Mouse (Mus musculus): ENCODE results near the gene She.

She gene

GRCm38 (mm10) chr3:89805179-89805578 is 26.0 kb upstream of the She start:
- Histone ChIP-seq H3K27me3 (ENCODE audit: control insufficient read depth, insufficient read depth, low read length, poor library complexity, severe bottlenecking) (no peaks in the 10 kb centered on the region), H3K36me3 (ENCODE audit: control insufficient read depth, insufficient read depth, low read length, poor library complexity, severe bottlenecking) (no peaks in the 10 kb centered on the region)
- DNase-seq (ENCODE audit: low read depth, low spot score) = no peak

DNA sequence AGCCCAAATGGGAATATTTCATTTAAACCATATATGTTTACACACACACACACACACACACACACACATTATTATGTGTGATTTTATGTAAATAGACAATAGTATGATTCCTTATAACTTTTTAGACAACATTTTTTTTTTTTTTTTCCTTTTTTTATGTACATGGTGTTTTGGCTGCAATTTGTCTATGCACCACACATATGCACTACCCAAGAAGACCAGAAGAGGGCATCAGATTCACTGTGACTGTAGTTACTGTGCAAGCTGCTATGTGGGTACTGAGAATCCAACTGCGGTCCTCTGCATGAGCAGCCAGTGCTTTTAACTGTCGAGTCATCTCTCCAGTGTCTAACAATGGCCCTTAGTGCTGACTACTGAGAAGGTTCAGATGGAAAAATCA is 24.4 kb upstream of the She start:
- Histone ChIP-seq H3K27me3 (ENCODE audit: control insufficient read depth, insufficient read depth, low read length, poor library complexity, severe bottlenecking) (no peaks in the 10 kb centered on the region), H3K36me3 (ENCODE audit: control insufficient read depth, insufficient read depth, low read length, poor library complexity, severe bottlenecking) (no peaks in the 10 kb centered on the region)
- peak; percentile 70 for DNase-seq (ENCODE audit: low read depth, low spot score)

DNA sequence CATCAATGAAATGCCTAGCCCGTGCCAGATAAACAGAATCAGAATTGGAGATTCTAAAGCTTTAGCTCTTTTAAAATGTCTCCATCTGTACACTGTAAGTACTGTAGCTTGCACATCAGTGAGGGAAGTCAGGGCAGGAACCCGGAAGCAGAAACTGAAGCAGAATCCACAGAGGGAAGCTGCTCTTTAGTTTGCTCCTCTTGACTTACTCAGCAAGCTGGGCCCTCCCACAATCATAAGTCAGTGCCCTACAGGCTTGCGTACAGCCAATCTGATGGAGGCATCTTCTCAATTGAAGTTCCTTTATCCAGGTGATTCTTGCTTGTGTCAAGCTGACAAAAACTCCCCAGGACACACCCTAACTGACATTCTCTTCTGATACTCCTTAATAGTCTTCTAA is 24.0 kb upstream of the She start:
- Histone ChIP-seq H3K36me3 (ENCODE audit: control insufficient read depth, insufficient read depth, low read length, poor library complexity, severe bottlenecking) (no peaks in the 10 kb centered on the region), H3K27me3 (ENCODE audit: control insufficient read depth, insufficient read depth, low read length, poor library complexity, severe bottlenecking) (no peaks in the 10 kb centered on the region)
- no peak for DNase-seq (ENCODE audit: low read depth, low spot score)

- DNase-seq (ENCODE audit: low read depth, low spot score) = no peak
- H3K36me3 ChIP-seq (ENCODE audit: control insufficient read depth, insufficient read depth, low read length, poor library complexity, severe bottlenecking) = no peaks in the 10 kb centered on the region
- H3K27me3 ChIP-seq (ENCODE audit: control insufficient read depth, insufficient read depth, low read length, poor library complexity, severe bottlenecking) = no peaks in the 10 kb centered on the region
Measured at GRCm38 (mm10) chr3:89807881-89808280, 23.3 kb upstream of the She start.

DNA sequence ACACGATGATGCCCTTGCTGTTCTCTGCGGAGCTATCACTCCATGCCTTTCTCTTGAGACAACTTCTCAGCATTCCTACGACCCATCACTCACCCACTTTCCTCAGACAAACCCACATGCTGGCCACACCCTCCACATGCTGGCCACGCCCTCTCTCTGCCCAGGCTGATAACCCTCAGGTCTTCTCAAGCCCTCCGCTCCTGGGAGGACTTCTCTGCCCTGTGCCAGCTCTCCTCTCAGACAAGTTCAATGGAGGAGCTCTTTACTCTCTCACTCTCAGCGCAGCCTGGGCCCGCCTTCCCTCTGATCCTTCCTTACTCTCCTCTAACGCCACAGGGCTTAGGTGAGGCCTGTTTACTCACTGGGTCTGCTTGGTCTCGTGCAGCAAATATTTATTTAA is 22.5 kb upstream of the She start:
- H3K36me3 ChIP-seq (ENCODE audit: control insufficient read depth, insufficient read depth, low read length, poor library complexity, severe bottlenecking) = no peaks in the 10 kb centered on the region
- DNase-seq (ENCODE audit: low read depth, low spot score) = no peak
- no peaks in the 10 kb centered on the region for H3K27me3 ChIP-seq (ENCODE audit: control insufficient read depth, insufficient read depth, low read length, poor library complexity, severe bottlenecking)

- peak; percentile 46 for DNase-seq (ENCODE audit: low read depth, low spot score)
- Histone ChIP-seq H3K27me3 (ENCODE audit: control insufficient read depth, insufficient read depth, low read length, poor library complexity, severe bottlenecking) (no peaks in the 10 kb centered on the region), H3K36me3 (ENCODE audit: control insufficient read depth, insufficient read depth, low read length, poor library complexity, severe bottlenecking) (no peaks in the 10 kb centered on the region)
Measured at GRCm38 (mm10) chr3:89810841-89811240, 20.3 kb upstream of the She start.

- Histone ChIP-seq H3K36me3 (ENCODE audit: control insufficient read depth, insufficient read depth, low read length, poor library complexity, severe bottlenecking) (no peaks in the 10 kb centered on the region), H3K27me3 (ENCODE audit: control insufficient read depth, insufficient read depth, low read length, poor library complexity, severe bottlenecking) (no peaks in the 10 kb centered on the region)
- DNase-seq (ENCODE audit: low read depth, low spot score) = no peak
Measured at GRCm38 (mm10) chr3:89812166-89812565, 19.0 kb upstream of the She start.

GRCm38 (mm10) chr3:89814051-89814450 is 17.1 kb upstream of the She start:
- Histone ChIP-seq H3K27me3 (ENCODE audit: control insufficient read depth, insufficient read depth, low read length, poor library complexity, severe bottlenecking) (no peaks in the 10 kb centered on the region), H3K36me3 (ENCODE audit: control insufficient read depth, insufficient read depth, low read length, poor library complexity, severe bottlenecking) (no peaks in the 10 kb centered on the region)
- DNase-seq (ENCODE audit: low read depth, low spot score) = no peak

DNA sequence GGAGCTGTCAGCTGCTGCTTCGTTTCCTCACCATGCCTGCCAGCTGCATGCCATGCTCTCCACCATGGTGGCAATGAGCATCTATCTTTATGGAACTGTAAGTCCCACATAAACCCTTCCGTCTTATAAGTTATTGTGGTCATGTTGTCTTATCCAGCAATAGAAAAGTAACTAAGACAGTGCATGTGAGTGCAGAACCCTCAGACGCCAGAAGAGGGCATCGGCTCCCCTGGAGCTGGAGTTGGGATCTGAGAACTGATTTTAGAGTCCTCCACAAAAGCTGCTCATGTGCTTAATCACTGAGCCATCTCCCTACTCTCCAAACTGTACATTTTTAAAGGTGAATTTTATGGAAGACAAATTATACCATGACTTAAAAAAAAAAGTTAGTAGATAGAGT is 14.1 kb upstream of the She start:
- DNase-seq (ENCODE audit: low read depth, low spot score) = peak; percentile 34
- no peaks in the 10 kb centered on the region for H3K36me3 ChIP-seq (ENCODE audit: control insufficient read depth, insufficient read depth, low read length, poor library complexity, severe bottlenecking)
- no peaks in the 10 kb centered on the region for H3K27me3 ChIP-seq (ENCODE audit: control insufficient read depth, insufficient read depth, low read length, poor library complexity, severe bottlenecking)

GRCm38 (mm10) chr3:89818605-89819004 is 12.6 kb upstream of the She start:
- no peak for DNase-seq (ENCODE audit: low read depth, low spot score)
- no peaks in the 10 kb centered on the region for H3K36me3 ChIP-seq (ENCODE audit: control insufficient read depth, insufficient read depth, low read length, poor library complexity, severe bottlenecking)
- H3K27me3 ChIP-seq (ENCODE audit: control insufficient read depth, insufficient read depth, low read length, poor library complexity, severe bottlenecking) = no peaks in the 10 kb centered on the region

DNA sequence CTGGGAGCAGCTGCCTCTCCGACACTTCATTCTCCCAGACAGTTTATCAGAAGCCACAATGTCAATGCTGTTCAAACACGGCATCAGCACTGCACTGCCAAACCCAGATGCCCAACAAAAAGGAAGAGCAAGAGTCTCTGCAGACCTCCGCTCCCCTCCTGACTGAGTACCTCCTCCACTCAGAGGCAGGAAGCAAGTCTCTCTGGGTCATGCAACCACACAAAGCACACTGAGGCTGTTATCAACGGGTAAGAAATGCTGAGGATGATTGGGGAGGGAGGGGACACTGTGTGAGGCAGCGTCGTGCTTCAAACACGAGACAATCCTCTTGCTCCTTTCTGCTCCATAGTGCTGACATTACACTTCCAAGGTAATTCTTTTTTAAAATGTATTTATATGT is 11.3 kb upstream of the She start:
- DNase-seq (ENCODE audit: low read depth, low spot score) = no peak
- H3K36me3 ChIP-seq (ENCODE audit: control insufficient read depth, insufficient read depth, low read length, poor library complexity, severe bottlenecking) = no peaks in the 10 kb centered on the region
- H3K27me3 ChIP-seq (ENCODE audit: control insufficient read depth, insufficient read depth, low read length, poor library complexity, severe bottlenecking) = no peaks in the 10 kb centered on the region

- no peak for DNase-seq (ENCODE audit: low read depth, low spot score)
- H3K36me3 ChIP-seq (ENCODE audit: control insufficient read depth, insufficient read depth, low read length, poor library complexity, severe bottlenecking) = no peaks in the 10 kb centered on the region
- no peaks in the 10 kb centered on the region for H3K27me3 ChIP-seq (ENCODE audit: control insufficient read depth, insufficient read depth, low read length, poor library complexity, severe bottlenecking)
Measured at GRCm38 (mm10) chr3:89820311-89821095, 10.7 kb upstream of the She start.

GRCm38 (mm10) chr3:89821096-89821513 is 10.1 kb upstream of the She start:
- no peak for DNase-seq (ENCODE audit: low read depth, low spot score)
- H3K27me3 ChIP-seq (ENCODE audit: control insufficient read depth, insufficient read depth, low read length, poor library complexity, severe bottlenecking) = no peaks in the 10 kb centered on the region
- no peaks in the 10 kb centered on the region for H3K36me3 ChIP-seq (ENCODE audit: control insufficient read depth, insufficient read depth, low read length, poor library complexity, severe bottlenecking)

GRCm38 (mm10) chr3:89821548-89822480 is 9.4 kb upstream of the She start:
- Histone ChIP-seq H3K27me3 (ENCODE audit: control insufficient read depth, insufficient read depth, low read length, poor library complexity, severe bottlenecking) (no peaks in the 10 kb centered on the region), H3K36me3 (ENCODE audit: control insufficient read depth, insufficient read depth, low read length, poor library complexity, severe bottlenecking) (no peaks in the 10 kb centered on the region)
- DNase-seq (ENCODE audit: low read depth, low spot score) = no peak

DNA sequence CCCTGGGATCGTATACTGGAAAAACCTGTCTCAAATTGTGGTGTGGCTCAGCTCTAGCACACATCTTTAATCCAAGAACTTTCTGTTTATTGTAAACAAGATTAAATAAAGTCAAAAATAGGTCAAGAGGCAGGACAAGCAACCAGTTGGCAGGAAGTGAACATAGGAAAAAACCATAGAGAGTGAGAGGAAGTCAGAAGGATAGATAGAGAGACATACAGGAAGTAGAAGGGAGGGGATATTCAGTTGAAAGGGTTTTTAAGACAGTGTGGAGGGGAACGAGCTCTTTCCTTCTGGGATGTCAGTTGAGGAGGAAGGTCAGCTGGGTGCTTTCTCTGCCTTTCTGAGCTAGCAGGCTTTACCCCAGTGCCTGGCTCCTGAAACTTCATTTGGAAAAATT is 7.6 kb upstream of the She start:
- DNase-seq (ENCODE audit: low read depth, low spot score) = no peak
- Histone ChIP-seq H3K36me3 (ENCODE audit: control insufficient read depth, insufficient read depth, low read length, poor library complexity, severe bottlenecking) (no peaks in the 10 kb centered on the region), H3K27me3 (ENCODE audit: control insufficient read depth, insufficient read depth, low read length, poor library complexity, severe bottlenecking) (no peaks in the 10 kb centered on the region)

Data from splenic B cell, adult 2 months (primary cell).